Mouse (Mus musculus) frontal cortex, postnatal 25 days (tissue): ENCODE measurements around the gene Zfp618.

Experiments
- DNase-seq, 2 experiments: peaks; one replicate each; pipeline ENCODE4 v3.0.0; 2022; ENCODE audit warnings: low spot score in 2 of 2

The Zfp618 gene

DNA sequence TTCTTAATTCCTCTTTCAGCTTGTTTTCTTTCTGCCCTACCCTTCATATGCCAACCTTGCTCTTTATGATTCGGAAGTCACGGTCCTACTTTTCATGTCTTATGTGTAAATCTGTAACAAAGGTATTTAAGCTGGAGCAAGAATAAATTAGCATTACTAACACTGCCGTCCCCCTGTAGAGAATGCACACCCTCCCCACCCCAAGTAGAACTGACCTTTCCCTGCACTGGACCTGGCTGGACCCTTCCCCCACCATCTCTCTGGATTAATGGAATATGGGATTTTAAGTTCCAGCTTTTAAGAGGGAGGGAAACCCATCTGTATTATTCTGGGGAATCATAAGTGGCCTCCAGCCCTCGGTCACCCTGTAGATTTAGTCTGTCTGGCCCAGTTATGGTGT lies 65.9 kb downstream of the Zfp618 start:
- no peak for DNase-seq

DNA sequence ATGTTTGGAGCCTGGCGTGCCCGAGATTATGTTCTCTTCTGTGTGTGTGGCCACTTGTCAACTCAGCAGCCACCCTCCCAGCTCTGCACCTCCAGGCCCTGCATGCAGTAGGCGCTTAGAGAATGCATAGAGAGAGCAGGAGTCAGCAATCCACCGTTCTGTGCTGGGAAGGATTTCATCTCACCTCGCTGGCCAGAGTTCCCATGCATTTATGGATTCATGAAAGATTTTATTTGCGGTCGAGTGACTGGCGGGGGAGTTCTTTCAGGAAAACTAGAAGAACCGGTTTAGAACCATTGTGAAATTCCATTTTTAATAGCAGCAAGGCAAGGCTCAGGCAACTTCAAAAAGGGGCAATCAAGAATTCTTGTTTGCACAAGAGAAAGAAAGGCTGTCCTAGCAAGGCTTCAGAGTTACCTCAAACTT lies 67.2 kb downstream of the Zfp618 start:
- DNase-seq, result no peak

DNA sequence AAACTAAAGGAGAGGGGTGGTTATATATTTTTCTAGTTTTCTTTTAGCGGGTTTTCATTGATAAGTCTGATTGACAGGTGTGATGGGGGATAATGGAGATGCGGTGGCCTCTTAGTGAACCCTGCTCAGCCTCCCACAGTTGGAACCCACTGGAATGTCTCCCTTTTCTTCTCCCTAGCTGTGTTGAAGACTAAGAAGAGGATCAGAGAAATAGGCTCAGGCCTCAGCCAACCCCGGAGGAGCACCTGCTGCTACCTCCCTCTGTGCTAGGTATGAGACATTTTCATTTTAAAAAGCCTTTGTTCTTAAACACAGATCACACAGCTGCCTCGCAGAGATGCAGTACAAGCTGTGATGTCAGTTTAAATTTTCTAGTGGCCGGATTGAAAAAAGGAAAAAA lies 68.4 kb downstream of the Zfp618 start:
- DNase-seq, result no peak

DNA sequence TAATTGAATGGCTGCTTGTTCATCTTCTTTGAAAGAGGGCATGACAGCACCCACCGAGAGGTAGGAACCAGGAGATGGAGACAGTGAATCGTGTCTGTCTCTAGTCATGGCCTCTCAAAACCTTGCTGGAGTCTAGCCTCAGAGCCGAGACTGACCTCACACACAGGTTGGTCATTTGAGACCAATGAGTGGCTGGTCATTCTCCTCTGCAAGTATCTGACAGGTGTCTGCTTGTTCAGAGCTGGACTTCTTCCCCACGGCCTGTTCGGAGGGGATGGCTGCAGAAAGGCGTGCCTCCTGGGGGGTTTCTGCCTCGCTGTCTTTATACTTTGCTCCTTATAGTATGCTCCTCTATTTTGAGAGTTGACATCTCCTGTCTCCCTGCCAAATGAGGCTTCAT lies 70.6 kb downstream of the Zfp618 start:
- DNase-seq, result no peak

DNA sequence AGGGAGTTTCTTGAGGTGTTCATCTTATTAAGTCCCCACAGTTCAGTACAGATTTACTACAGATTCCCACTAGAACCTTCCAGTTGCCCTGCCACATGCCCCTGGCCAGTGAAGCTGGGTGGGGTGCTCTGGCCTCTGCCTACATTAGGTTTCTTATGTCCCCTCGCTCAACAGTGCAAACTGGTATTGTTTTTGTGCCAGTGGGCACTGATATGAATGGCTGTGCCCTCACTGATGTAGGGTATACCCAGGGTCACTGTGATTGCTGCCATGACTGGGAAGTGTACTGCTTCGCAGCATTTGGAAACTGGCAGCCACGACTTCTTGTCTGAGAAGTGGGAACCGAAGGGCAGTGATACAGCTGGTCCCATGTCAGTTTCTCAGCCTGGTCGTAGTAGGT lies 71.4 kb downstream of the Zfp618 start:
- no peak for DNase-seq

DNA sequence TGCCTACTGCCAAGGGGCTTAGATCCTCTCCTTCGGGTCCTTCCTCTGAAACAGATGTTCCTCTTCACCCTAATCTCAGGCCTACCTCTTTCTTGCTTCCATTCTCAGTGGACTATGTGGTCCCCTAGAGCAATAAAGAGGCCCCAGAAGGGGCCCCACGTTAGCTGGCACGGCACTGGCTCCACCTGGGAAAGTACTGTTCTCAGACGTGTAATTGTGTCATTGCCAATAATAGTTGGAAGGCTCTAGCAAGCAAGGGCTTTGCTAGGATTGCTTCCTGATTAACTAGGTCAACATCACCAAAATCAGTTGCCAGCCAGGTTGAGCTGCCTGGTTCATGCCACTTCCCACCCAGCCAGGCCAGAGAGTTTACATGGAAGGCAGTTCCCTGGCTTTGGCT lies 72.2 kb downstream of the Zfp618 start:
- DNase-seq, result no peak

DNA sequence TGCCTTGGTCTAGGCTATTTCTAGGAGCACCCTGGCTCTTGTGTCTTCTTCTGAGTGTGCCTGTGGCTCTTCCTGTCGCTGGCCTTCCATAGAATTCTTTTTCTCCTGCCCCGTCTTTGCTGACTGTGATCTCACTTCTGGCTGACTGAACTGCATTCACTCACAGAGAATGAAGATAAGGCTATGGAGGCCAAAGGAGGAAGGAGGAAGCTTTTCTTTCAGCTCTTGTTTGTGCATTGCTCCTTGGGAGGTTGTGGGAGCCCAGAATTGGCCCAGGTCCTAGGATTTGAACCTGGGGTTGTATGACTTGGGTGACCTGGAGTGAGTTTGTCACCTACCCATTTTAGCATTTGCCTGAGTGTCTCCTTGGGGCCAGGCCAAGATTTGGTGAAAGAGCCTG lies 72.9 kb downstream of the Zfp618 start:
- DNase-seq, result no peak

DNA sequence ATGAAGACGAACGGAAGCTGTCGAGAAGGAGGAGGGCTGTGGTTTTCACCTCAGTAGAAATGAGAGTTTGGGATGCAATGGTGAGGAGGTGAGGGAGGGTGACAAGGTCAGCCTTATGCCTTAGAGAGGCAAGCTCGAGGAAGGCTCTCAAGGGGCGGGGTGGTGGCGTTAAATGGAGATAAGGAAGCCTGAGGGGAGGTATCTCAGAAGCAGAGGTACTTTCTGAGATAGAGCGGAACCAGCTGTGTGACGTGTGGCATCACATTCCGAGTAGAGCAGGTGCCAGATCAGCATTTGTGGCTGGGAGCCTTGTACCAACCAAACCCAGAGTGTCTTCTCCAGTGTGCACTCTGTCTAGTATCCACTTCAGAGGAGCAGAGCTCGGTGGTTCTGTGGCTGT lies 73.6 kb downstream of the Zfp618 start:
- no peak for DNase-seq

DNA sequence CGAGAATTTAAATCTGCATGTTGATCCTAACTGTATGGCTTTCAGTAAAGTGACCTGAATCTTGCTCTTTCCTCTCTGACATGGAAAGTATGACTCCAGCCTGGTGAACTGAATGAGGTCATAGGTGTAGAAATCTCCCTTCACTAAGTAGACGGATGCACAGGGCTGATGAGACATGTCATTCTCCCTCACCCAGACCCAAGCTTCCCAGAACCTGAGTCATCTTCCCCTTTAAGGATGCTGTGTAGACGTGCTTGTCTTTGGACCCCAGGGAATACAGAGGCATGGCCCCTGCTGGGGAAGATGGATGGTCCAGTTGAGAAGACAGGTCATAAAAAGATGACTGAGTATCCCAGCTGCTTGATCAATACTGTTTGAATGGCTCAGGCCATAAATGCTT lies 83.2 kb downstream of the Zfp618 start:
- DNase-seq, result no peak

DNA sequence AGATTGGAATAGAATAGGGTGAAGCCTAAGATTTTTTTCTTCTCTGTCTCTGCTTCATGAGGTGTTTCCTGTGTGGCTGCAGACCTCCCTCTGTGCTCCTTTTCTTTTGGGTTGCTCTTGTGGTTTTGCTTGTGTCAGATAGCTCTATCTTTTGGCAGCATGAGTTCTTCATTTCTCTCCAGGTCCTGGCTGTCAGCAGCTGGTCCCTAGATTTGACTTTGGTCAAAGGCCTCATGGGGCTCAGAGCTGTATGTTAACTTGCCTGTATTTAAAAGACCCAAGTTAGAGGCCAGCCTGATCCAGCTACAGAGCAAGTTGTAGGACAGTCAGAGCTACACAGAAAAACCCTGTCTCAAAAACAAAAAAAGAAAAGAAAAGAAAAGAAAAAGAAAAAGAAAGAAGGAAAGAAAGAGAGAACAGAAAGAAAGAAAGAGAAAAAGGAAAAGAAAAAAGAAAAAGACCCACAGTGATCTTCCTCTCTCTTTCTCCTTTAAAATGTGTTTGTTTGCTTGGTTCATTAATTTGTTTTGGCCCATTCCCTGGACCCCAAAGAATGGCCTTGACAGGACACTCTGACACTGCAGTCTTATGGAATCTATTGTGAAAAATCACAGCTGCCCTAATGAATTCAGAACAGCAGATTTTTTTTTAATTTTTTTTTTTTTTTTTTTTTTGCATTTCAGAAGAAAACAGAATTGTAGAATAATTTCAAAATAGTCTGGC lies 84.4 kb downstream of the Zfp618 start:
- no peak for DNase-seq

DNA sequence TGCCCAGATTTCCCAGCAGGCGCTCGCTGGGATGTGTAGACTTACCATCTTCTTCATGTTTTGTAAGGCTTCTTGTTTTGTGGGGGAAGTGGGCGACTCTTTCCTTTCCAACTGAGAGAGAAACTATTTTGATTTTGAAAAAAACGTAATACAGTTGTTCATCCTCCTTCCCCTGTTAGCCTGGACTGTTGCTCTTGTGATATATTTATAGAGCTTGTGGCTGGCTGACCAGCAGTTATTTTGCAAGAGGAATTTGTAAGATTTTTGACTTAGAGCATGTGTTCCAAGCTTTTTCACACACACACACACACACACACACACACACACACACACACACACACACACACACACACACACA lies 84.9 kb downstream of the Zfp618 start:
- DNase-seq, result no peak

DNA sequence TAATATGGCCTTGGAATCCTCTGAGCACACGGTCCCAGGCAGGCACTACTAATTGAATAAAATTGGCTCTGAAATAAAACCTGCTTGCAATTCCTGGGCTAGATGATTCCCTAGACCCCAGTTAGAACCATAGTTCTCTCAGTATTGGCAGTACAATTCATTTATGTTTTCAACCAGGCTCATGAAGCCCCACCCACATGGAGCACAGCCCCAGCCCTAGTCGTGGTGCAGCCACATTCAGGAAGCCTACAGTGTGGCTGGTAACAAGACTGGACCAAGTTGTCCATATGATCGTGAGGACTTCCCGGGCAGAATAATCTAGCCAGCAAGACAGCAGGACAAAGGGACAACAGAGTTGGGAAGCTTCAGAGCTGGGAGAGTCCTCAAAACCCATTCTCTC lies 85.6 kb downstream of the Zfp618 start:
- DNase-seq, result no peak

DNA sequence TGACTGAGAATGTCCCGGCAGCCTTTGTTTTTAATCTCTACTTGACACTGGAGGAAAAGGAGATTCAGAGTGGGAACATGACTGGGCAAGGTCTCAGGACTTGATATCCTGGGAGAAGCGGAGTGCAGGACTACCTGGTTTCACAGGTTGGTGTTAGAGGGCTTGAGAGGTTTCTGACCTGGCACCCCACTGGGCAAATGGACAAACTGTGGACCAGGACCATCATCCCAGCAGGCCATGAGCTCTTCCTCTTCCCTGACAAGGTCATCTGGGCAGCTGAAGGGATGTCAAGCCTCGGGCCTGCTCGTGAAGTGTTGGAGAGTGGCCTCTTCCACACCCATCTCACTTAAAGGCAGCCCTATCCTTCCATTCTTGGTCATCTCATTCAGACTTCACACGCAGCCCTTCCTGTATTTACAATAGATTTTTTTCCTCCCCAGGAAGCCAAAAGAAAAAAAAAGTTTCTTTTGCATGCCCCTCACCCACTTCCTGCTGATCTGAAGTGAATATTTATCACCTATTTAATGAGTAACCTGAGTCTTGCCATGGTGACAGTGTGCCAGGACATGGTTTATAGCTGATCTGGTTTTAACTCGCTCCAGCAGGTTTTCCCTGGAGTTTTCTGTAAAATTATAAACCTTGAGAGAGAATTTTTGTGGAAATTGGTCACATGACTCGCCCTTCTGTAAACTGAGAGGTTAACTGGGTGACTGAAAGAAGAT lies 86.7 kb downstream of the Zfp618 start:
- no peak for DNase-seq

DNA sequence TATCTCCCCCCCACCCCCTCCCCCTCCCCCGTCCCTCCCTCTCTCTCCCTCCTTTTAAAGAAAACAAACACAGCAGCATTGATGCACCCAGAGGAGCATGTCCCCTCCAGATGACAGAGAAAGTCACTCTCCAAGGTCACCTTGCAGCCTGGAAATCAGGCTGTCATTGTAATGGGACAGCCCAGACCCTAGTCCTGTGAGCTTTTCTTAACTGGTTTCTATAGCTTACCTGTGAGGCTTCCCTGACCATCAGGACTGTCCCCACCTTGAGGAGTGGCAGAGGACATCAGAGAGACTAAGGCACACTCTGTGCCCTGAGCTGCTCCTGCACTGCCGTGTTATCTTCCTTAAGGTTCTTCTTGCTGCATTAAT lies 87.3 kb downstream of the Zfp618 start:
- no peak for DNase-seq

DNA sequence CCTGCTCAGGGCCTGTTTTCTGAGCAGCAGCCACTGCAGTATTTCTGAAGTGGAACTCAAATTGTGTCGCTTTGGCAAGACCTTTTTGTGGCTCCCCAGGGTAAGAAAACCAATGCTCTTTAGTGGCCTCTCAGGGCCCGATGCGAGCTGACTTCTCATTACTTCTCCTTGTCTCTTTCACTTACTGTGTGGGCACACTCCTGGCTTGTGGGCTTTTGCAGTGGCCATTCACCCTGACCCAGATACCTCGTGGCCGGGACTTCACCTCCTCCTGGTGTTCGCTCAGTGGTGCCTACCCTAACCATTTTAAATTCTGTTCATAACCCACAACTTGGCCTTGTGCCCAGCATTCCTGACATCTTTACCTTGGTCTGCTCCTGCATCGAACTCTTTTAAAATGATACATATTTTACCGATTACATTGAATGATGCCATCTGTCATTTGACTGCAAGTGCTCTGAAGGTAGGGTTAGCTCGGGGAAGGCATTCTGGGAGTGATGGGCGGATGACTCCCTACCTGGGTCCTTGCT lies 89.9 kb downstream of the Zfp618 start:
- DNase-seq, result no peak

DNA sequence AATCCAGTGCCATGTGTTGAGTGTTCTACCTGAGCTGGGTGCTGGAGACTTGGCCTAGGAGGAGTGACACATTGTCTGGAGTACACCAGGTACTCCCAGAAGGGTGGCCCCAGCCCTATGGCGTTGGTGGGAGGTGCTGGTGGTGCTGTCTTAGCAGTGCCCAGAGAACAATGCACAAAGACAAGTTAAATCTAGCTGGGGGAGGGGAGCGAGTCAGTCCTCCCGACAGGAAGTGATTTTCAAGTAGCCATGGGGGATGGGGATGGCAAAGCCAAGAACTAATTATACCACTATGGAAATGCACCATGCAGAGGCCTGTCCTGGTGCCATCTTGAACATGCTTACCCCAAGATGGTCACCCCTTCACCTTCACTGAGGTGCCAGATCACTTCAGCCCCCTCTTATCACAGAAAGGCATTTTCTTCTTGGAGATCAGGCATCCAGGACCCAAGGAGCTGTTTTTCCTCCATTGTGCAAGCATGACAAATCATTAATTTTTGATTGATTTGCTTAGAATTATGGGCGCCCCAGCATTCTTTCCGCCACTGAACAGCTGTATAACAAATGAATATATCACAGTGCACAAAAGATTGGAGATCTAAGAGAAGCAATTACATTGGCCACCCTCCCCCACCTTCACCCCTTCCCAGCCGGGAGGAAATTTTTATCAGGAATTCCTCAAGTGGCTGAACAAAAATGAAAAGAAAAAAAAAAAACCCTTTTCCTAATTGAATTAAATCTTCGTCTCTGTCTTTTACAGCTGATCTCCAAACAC lies 91.5 kb downstream of the Zfp618 start:
- DNase-seq, result no peak

DNA sequence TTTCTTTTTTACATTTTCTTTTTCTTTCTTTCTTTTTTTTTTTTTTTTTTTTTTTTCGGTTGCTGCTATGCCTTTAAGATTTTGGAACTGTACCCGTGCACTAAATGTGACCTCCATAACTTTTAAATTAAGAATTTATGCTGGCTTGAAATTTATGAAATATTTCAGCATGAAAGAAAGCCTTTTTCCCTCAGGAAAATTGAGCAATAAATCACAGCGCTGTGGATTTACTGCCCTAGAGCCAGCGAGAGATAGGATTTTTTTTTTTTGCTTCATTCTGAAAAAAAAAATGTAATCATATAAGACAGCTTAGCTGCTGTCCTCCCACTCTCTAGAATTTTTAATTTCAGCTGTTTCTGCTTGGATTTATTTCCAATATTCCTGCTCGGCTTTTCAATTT lies 92.2 kb downstream of the Zfp618 start:
- no peak for DNase-seq

DNA sequence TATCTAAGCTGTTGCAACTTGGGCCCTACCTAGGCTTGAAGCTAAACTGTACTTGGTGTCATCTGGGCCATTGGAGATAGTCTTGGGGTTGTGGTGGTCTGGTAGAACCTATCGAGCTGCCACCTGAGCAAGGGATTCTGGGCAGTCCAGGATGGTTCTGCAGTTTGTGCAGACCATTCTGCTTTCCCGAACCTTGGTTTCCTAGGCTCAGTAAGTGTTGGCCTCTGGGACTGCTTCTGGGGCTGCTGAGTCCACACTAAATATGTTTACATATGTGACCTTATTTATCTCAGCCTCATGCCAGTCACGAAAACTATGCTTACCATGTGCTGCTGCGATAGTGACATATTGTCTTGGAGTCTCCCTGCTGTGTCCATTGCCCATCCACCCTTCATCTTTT lies 93.3 kb downstream of the Zfp618 start:
- no peak for DNase-seq

DNA sequence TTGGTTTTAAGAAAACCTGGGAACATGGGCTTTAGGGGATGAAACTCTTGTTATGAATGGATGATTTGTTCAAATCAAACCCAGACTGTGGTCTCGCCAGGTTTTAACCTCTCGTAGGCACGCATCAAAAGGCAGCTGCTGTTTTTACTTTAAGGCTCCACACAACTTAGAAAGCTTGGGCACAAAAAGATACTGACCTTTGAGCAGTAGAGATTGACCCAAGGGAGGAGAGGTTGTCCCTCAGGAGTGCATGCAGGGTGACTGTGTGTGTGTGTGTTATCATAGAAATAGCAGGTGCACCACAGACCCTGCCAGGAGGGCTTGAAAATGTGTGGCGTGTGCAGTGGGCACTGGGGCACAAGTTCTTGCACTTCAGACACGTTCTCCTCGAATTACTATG lies 95.0 kb downstream of the Zfp618 start:
- DNase-seq, result no peak

DNA sequence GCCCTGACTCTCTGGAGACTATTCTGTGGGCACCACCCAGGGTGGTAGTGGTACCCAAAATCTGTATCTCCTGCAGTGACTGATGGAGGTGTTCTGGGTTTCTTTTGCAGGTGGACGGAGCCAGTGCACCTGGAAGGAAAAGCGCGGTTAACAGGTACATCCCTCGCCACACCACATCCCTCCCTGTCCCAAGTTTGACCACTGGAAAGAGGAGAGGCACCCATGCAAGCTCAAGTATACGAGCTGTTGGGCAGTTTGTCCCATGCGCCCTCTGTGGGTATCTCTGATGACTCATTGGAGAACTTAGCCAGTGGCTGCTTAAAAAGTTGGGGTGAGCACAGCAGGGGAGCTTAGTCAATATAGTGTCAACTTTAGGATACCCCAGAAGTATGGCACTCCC lies 96.0 kb downstream of the Zfp618 start:
- no peak for DNase-seq

DNA sequence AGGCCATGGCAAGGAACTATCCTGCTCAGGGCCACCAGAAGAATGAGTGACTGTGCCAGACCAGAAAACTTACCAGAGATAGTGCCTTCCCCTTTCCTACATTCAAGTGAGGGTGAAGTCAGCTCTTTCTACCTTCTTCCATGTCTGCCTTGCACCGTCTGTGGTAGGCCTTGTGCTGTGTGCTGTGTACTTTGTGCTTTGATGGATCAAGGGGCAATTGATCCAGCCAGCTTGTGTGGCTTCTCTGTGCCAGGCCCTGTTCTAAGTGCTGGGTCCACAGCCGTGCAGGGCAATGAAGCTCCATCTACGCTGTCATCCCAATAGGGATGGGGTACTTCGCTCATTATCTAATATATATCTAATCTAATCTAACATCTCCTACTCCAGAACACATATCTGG lies 98.0 kb downstream of the Zfp618 start:
- DNase-seq, result no peak

DNA sequence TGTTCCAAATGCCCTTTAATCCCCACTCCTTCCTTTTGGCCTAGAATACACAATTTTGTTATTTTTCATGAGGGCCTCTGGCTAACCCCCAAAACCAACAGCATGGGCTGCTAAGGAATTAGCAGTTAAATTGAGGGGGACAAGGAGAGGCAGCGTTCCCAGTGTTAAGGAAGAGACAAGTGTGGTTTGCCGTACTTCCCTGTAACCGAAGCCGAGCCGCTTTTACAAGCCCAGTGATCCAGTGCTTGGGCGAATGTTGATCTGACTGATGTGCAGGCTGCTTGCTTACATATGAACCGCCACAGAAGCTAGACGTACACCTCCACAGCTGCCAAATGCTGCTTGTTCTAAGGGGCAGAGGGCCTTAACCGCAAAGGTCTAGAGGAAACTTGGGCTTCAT lies 99.5 kb downstream of the Zfp618 start:
- DNase-seq, result no peak

DNA sequence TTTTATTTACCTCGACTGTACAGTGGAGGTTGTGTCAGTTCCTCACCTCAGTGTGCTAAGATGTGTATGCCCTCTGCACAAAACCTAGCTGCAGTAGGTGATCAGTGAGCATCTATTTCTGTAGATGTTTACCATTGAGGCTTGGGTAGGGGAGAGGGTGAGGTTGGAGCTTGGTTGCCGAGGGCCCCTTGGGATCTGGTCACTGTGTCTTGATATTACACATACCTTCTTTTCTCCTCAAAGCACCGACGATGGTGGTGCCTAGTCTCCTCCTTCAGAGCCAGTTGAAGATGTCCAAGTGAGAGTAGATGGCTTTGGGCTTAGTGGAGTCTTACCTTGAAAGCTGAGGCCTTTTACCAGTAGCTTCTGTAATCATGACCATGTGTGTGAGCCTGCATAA lies 101.4 kb downstream of the Zfp618 start:
- no peak for DNase-seq
